Comparison of ENCODE assay signal across 22 mouse cellular contexts in the genomic region with DNA sequence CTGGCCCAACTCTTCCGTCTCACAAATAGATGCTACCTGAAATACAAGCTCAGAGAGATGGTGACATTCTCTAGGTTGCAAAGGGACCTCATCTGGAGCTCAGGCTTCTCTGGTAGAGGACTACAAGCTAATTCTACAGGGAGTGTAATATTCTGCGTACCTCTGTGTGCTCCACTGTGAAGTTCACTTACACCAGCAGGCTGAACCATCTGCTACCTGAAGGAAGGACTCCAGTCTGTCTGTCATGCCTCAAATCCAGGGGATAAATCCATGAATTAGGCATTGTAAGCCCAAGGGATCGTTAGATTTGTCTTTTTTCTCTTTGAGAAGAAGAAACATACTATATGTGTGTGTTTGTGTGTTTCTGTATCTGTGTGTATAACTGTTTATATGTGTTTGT. TPM values are rescaled to one million over a fixed set of nuclear protein-coding genes. Genes with fewer than 3 reads are reported as not detected.
A peak's percentile ranks its signal among the peaks of the same experiment; 100 is the strongest.
DNase-seq lines count a peak whose midpoint lies in the region; ATAC-seq lines count a peak whose summit lies in the region.
"Had no signal": no experiment of that assay in that cellular context is flagged by ENCODE, and none has a peak within 500 bp of the region (broad histone marks: within the 10 kb centered on the region; RNA-seq: fewer than 3 reads in every experiment).

No protein-coding gene starts in this region.

- no peak overlapping the region for H3K4me3 ChIP-seq in neural tube, embryonic 12.5 days
- H3K4me3 ChIP-seq in hindbrain, embryonic 15.5 days, result peak overlapping the region; percentile 19
- peak overlapping the region; percentile 36 for H3K4me3 ChIP-seq in midbrain, embryonic 16.5 days (ENCODE audit: low read depth, low read length)
- H3K4me3 ChIP-seq in intestine, embryonic 16.5 days (ENCODE audit: low read length), result no peak overlapping the region
- H3K4me3 ChIP-seq: heart, embryonic 15.5 days; stomach, embryonic 15.5 days had no signal

- H3K4me1 ChIP-seq in neural tube, embryonic 12.5 days, result 0 out of 2 replicates have a peak, but pooled peaks cover 5% of the 10 kb centered on the region
- 0 out of 2 replicates have a peak, but pooled peaks cover 5% of the 10 kb centered on the region for H3K4me1 ChIP-seq in hindbrain, embryonic 15.5 days (replicated peaks)
- no peaks in the 10 kb centered on the region for H3K4me1 ChIP-seq in midbrain, embryonic 16.5 days (ENCODE audit: control insufficient read depth, insufficient read depth, low read length)
- no peaks in the 10 kb centered on the region for H3K4me1 ChIP-seq in intestine, embryonic 16.5 days (ENCODE audit: control insufficient read depth, insufficient read depth, low read length)
- H3K4me1 ChIP-seq: heart, embryonic 15.5 days had no signal

- H3K9me3 ChIP-seq in neural tube, embryonic 12.5 days, result no peaks in the 10 kb centered on the region
- no peaks in the 10 kb centered on the region for H3K9me3 ChIP-seq in hindbrain, embryonic 15.5 days
- H3K9me3 ChIP-seq in midbrain, embryonic 16.5 days (replicated peaks; ENCODE audit: control insufficient read depth, low read length, poor library complexity, severe bottlenecking), result no peaks in the 10 kb centered on the region
- H3K9me3 ChIP-seq in intestine, embryonic 16.5 days (ENCODE audit: control insufficient read depth, low read length), result no peaks in the 10 kb centered on the region
- H3K9me3 ChIP-seq: heart, embryonic 15.5 days; stomach, embryonic 15.5 days had no signal

- peaks cover 32% of the 10 kb centered on the region for H3K27me3 ChIP-seq in neural tube, embryonic 12.5 days (replicated peaks)
- H3K27me3 ChIP-seq in hindbrain, embryonic 15.5 days, result peaks cover 23% of the 10 kb centered on the region
- no peaks in the 10 kb centered on the region for H3K27me3 ChIP-seq in midbrain, embryonic 16.5 days (ENCODE audit: control insufficient read depth, insufficient read depth, low read depth, low read length)
- peaks cover 20% of the 10 kb centered on the region for H3K27me3 ChIP-seq in intestine, embryonic 16.5 days (replicated peaks; ENCODE audit: control insufficient read depth, insufficient read depth, low read length)

- H3K4me2 ChIP-seq in neural tube, embryonic 12.5 days (replicated peaks), result peak overlapping the region; percentile 43
- peak overlapping the region; percentile 50 for H3K4me2 ChIP-seq in hindbrain, embryonic 15.5 days
- peak overlapping the region; percentile 72 for H3K4me2 ChIP-seq in midbrain, embryonic 16.5 days (ENCODE audit: low read length)
- no peak overlapping the region for H3K4me2 ChIP-seq in intestine, embryonic 16.5 days (ENCODE audit: low read depth, low read length)
- H3K4me2 ChIP-seq: heart, embryonic 15.5 days; stomach, embryonic 15.5 days had no signal

- 66% methylated on average over 3 of the region's 3 CpGs for WGBS in neural tube, embryonic 12.5 days
- 47% methylated on average over 3 of the region's 3 CpGs for WGBS in hindbrain, embryonic 15.5 days
- 39% methylated on average over 3 of the region's 3 CpGs for WGBS in midbrain, embryonic 16.5 days
- WGBS in intestine, embryonic 16.5 days, result 67% methylated on average over 3 of the region's 3 CpGs

- ATAC-seq in neural tube, embryonic 12.5 days (ENCODE audit: low FRiP score, low read depth), result no peak
- no peak for ATAC-seq in hindbrain, embryonic 15.5 days (ENCODE audit: low FRiP score, low read depth)
- ATAC-seq in midbrain, embryonic 16.5 days, result no peak
- no peak for ATAC-seq in intestine, embryonic 16.5 days
- ATAC-seq: lung, postnatal 0 days had no signal

- H3K9ac ChIP-seq in neural tube, embryonic 12.5 days, result peak overlapping the region; percentile 22; the same call in 1 of the 2 replicates
- H3K9ac ChIP-seq in hindbrain, embryonic 15.5 days, result peak overlapping the region; percentile 14; the same call in 1 of the 2 replicates
- peak overlapping the region; percentile 74 for H3K9ac ChIP-seq in midbrain, embryonic 16.5 days (ENCODE audit: low read depth, low read length)
- H3K9ac ChIP-seq in intestine, embryonic 16.5 days (ENCODE audit: low read depth, low read length), result no peak overlapping the region
- H3K9ac ChIP-seq: heart, embryonic 15.5 days; stomach, embryonic 15.5 days had no signal

- DNase-seq in neural tube, embryonic 10.5 days (ENCODE audit: extremely low spot score, low spot score), result no peak
- DNase-seq in layer of hippocampus, adult 9-10 months (ENCODE audit: low spot score), result no peak
- no peak for DNase-seq in kidney, postnatal 25 days
- DNase-seq: adrenal gland, postnatal 36 days; B cell, adult 2 months; cerebellum, adult 2 months; gastrocnemius, postnatal 36 days; kidney, adult 2 months; kidney, postnatal 10 days; left cerebral cortex, postnatal 4 days; liver; retina, postnatal 1 day; thymus, adult 18-20 months; thymus, postnatal 4 days had no signal

- no peaks in the 10 kb centered on the region for H3K36me3 ChIP-seq in neural tube, embryonic 12.5 days
- no peaks in the 10 kb centered on the region for H3K36me3 ChIP-seq in hindbrain, embryonic 15.5 days
- no peaks in the 10 kb centered on the region for H3K36me3 ChIP-seq in midbrain, embryonic 16.5 days (ENCODE audit: control insufficient read depth, insufficient read depth, low read length)
- no peaks in the 10 kb centered on the region for H3K36me3 ChIP-seq in intestine, embryonic 16.5 days (ENCODE audit: control insufficient read depth, insufficient read depth, low read length)
- H3K36me3 ChIP-seq: heart, embryonic 15.5 days; stomach, embryonic 15.5 days had no signal

- peak overlapping the region; percentile 42; the same call in 1 of the 2 replicates for H3K27ac ChIP-seq in neural tube, embryonic 12.5 days
- H3K27ac ChIP-seq in hindbrain, embryonic 15.5 days (replicated peaks), result peak overlapping the region; percentile 81
- H3K27ac ChIP-seq in midbrain, embryonic 16.5 days (ENCODE audit: low read length), result peak overlapping the region; percentile 88
- H3K27ac ChIP-seq in intestine, embryonic 16.5 days (ENCODE audit: low read length), result no peak overlapping the region
- H3K27ac ChIP-seq: heart, embryonic 15.5 days; stomach, embryonic 15.5 days had no signal

RNA-seq across cellular contexts. Expression of gene Slc17a6, which starts 9.4 kb away (rescaled TPM):
- polyA plus RNA-seq in neural tube, embryonic 12.5 days (2016; fragmentation: Nextera tagmentation; extraction: Ambion mirVana), result 49.9 and 52.7 TPM in 2 replicates
- polyA plus RNA-seq in hindbrain, embryonic 15.5 days (2015; fragmentation: Nextera tagmentation; extraction: Ambion mirVana), result 97.5 and 105 TPM in 2 replicates
- 130 and 142 TPM in 2 replicates for polyA plus RNA-seq in midbrain, embryonic 16.5 days (2015; fragmentation: Nextera tagmentation; extraction: Ambion mirVana)
- 0.12 and 0.27 TPM in 2 replicates for polyA plus RNA-seq in intestine, embryonic 16.5 days (2015; fragmentation: Nextera tagmentation; extraction: Ambion mirVana)
- polyA plus RNA-seq: kidney, adult 2 months; liver, embryonic 16.5 days; lung, postnatal 0 days had no signal

Comparison
In these comparisons a context has a peak if more than half of its experiments do, and no peak if none do; other contexts are left out.
1. H3K4me3 ChIP-seq: peak in hindbrain, embryonic 15.5 days (single experiment) and midbrain, embryonic 16.5 days (single experiment); none in neural tube, embryonic 12.5 days (single experiment) and intestine, embryonic 16.5 days (single experiment).
2. RNA of gene Slc17a6, which starts 9.4 kb away (polyA plus RNA-seq): 130 to 142 TPM in midbrain, embryonic 16.5 days, 97.5 to 105 TPM in hindbrain, embryonic 15.5 days and 49.9 to 52.7 TPM in neural tube, embryonic 12.5 days; 0.12 to 0.27 TPM in intestine, embryonic 16.5 days; every median in the first group is over 10 times any median in the second.